Mouse (Mus musculus) forebrain, embryonic 11.5 days (tissue): ENCODE results near the gene Plekha5. TPM values are rescaled to one million over a fixed set of nuclear protein-coding genes. Genes with fewer than 3 reads are reported as not detected.
A peak's percentile ranks its signal among the peaks of the same experiment; 100 is the strongest.

Experiments
- ATAC-seq: fragments of 200-750 bp; cut with Nextera tagmentation; replicated peaks from 2 replicates; pipeline ENCODE4 v1.8.0; 2017; ENCODE audit warnings: moderate TSS enrichment; ENCODE audit not compliant: low FRiP score
- DNase-seq: peaks from one replicate; pipeline ENCODE4 v3.0.0-alpha.2; 2017; ENCODE audit warnings: low spot score
- H3K27ac ChIP-seq: fragments of 300-500 bp; sonication (generic); 2 replicates; pipeline ENCODE4 v1.5.1; 2014; ENCODE audit warnings: low read depth, low read length
- H3K27me3 ChIP-seq: fragments of 300-500 bp; sonication (generic); 2 replicates; pipeline ENCODE4 v1.6.1; 2014; ENCODE audit warnings: mild to moderate bottlenecking, low read length, mixed read lengths; ENCODE audit not compliant: control insufficient read depth, insufficient read depth
- H3K36me3 ChIP-seq: fragments of 300-500 bp; sonication (generic); 2 replicates; pipeline ENCODE4 v1.6.1; 2014; ENCODE audit warnings: mild to moderate bottlenecking, low read length, moderate library complexity, mixed read lengths; ENCODE audit not compliant: control insufficient read depth, insufficient read depth
- H3K4me1 ChIP-seq: fragments of 300-500 bp; sonication (generic); replicated peaks from 2 replicates; pipeline ENCODE4 v1.6.1; 2014; ENCODE audit warnings: low read length, mixed read lengths; ENCODE audit not compliant: control insufficient read depth, insufficient read depth
- H3K4me2 ChIP-seq: fragments of 300-500 bp; sonication (generic); 2 replicates; pipeline ENCODE4 v1.6.1; 2014; ENCODE audit warnings: low read depth, mild to moderate bottlenecking, low read length, moderate library complexity, mixed read lengths; ENCODE audit not compliant: severe bottlenecking
- H3K4me3 ChIP-seq: fragments of 300-500 bp; sonication (generic); 2 replicates; pipeline ENCODE4 v1.5.1; 2014; ENCODE audit warnings: low read depth, low read length
- H3K9ac ChIP-seq: fragments of 300-500 bp; sonication (generic); 2 replicates; pipeline ENCODE4 v1.6.1; 2014; ENCODE audit warnings: low read length
- H3K9me3 ChIP-seq: fragments of 300-500 bp; sonication (generic); 2 replicates; pipeline ENCODE4 v1.6.1; 2016; ENCODE audit warnings: low read length, mixed read lengths; ENCODE audit not compliant: control insufficient read depth
- WGBS: fragments of 180-500 bp; shearing (Covaris S2); extraction: QIAGEN DNeasy Blood & Tissue Kit; methylation state at CpG from one replicate; pipeline ENCODE4 v1.1.7; 2014; 5-methylcytosine and 5-hydroxymethylcytosine counted together
- polyA plus RNA-seq: library from polyadenylated mRNA; unstranded; fragments of >200 nt; fragmentation: Nextera tagmentation; extraction: Ambion mirVana; gene quantifications from 2 replicates; pipeline ENCODE4 v1.2.1, GENCODE M21; 2014

Gene Plekha5
- polyA plus RNA-seq, result 57.6 and 63.1 TPM in 2 replicates

GRCm38 (mm10) chr6:140423846-140424200 lies at the start of gene Plekha5:
TSS of gene Plekha5 (plus strand) at chr6:140424054.
- peak within 1 kb of the TSS; percentile 74 for H3K4me2 ChIP-seq

GRCm38 (mm10) chr6:140375671-140376070 lies 48.2 kb upstream of the Plekha5 start:
- H3K4me2 ChIP-seq, result no peak overlapping the region
- no peaks in the 10 kb centered on the region for H3K36me3 ChIP-seq
- H3K27ac ChIP-seq, result no peak overlapping the region
- H3K9ac ChIP-seq, result no peak overlapping the region
- ATAC-seq (no peak), DNase-seq (no peak)
- 42% methylated on average over 4 of the region's 4 CpGs for WGBS
- H3K4me1 ChIP-seq, result 0 out of 2 replicates have a peak, but pooled peaks cover 2% of the 10 kb centered on the region
- no peak overlapping the region for H3K4me3 ChIP-seq
- no peaks in the 10 kb centered on the region for H3K9me3 ChIP-seq
- no peaks in the 10 kb centered on the region for H3K27me3 ChIP-seq

More at GRCm38 (mm10) chr6:140423846-140424200, at the start of gene Plekha5:
- Histone ChIP-seq H3K36me3 (no peaks in the 10 kb centered on the region), H3K9ac (peak within 1 kb of the TSS; percentile 98), H3K27ac (peak within 1 kb of the TSS; percentile 88), H3K9me3 (no peaks in the 10 kb centered on the region), H3K4me1 (peaks cover 4% of the 10 kb centered on the region; the same call in 1 of the 2 replicates), H3K27me3 (no peaks in the 10 kb centered on the region), H3K4me3 (peak within 1 kb of the TSS; percentile 93)
- DNase-seq (peak; percentile 89), ATAC-seq (peak; percentile 91)
- under 1% methylated on average over 51 of the region's 65 CpGs for WGBS

- Histone ChIP-seq H3K9me3 (no peaks in the 10 kb centered on the region), H3K27me3 (no peaks in the 10 kb centered on the region), H3K4me1 (0 out of 2 replicates have a peak, but pooled peaks cover 2% of the 10 kb centered on the region), H3K27ac (no peak overlapping the region), H3K9ac (no peak overlapping the region), H3K36me3 (no peaks in the 10 kb centered on the region), H3K4me2 (no peak overlapping the region), H3K4me3 (no peak overlapping the region)
- no peak for DNase-seq
- no peak for ATAC-seq
- 86% methylated on average over 2 of the region's 2 CpGs for WGBS
These were observed 43.3 kb upstream of the Plekha5 start for GRCm38 (mm10) chr6:140380588-140380987.

- H3K36me3 ChIP-seq, result no peaks in the 10 kb centered on the region
- H3K4me3 ChIP-seq, result no peak overlapping the region
- no peak overlapping the region for H3K4me2 ChIP-seq
- H3K27ac ChIP-seq, result no peak overlapping the region
- DNase-seq (no peak), ATAC-seq (no peak)
- WGBS, result 86% methylated on average over 8 of the region's 8 CpGs
- H3K4me1 ChIP-seq, result 0 out of 2 replicates have a peak, but pooled peaks cover 2% of the 10 kb centered on the region
- H3K9me3 ChIP-seq, result no peaks in the 10 kb centered on the region
- no peaks in the 10 kb centered on the region for H3K27me3 ChIP-seq
- H3K9ac ChIP-seq, result no peak overlapping the region
These were observed 42.7 kb upstream of the Plekha5 start for GRCm38 (mm10) chr6:140381162-140381561.

- Histone ChIP-seq H3K27me3 (no peaks in the 10 kb centered on the region), H3K9me3 (no peaks in the 10 kb centered on the region), H3K36me3 (no peaks in the 10 kb centered on the region), H3K9ac (no peak overlapping the region), H3K4me1 (no peaks in the 10 kb centered on the region), H3K4me2 (no peak overlapping the region), H3K4me3 (no peak overlapping the region), H3K27ac (no peak overlapping the region)
- DNase-seq (no peak), ATAC-seq (no peak)
- 90% methylated on average over 10 of the region's 10 CpGs for WGBS
These were observed 40.1 kb upstream of the Plekha5 start for GRCm38 (mm10) chr6:140383580-140384400.

GRCm38 (mm10) chr6:140396687-140397086 lies 27.2 kb upstream of the Plekha5 start:
- no peak overlapping the region for H3K9ac ChIP-seq
- no peaks in the 10 kb centered on the region for H3K9me3 ChIP-seq
- H3K4me2 ChIP-seq, result no peak overlapping the region
- 91% methylated on average over 7 of the region's 7 CpGs for WGBS
- no peaks in the 10 kb centered on the region for H3K27me3 ChIP-seq
- no peaks in the 10 kb centered on the region for H3K4me1 ChIP-seq
- H3K4me3 ChIP-seq, result no peak overlapping the region
- no peaks in the 10 kb centered on the region for H3K36me3 ChIP-seq
- ATAC-seq (no peak), DNase-seq (no peak)
- H3K27ac ChIP-seq, result no peak overlapping the region

GRCm38 (mm10) chr6:140402766-140403310 lies 21.0 kb upstream of the Plekha5 start:
- no peaks in the 10 kb centered on the region for H3K36me3 ChIP-seq
- no peak for ATAC-seq
- H3K4me2 ChIP-seq, result no peak overlapping the region
- H3K9ac ChIP-seq, result no peak overlapping the region
- H3K4me3 ChIP-seq, result no peak overlapping the region
- no peaks in the 10 kb centered on the region for H3K9me3 ChIP-seq
- H3K4me1 ChIP-seq, result no peaks in the 10 kb centered on the region
- no peaks in the 10 kb centered on the region for H3K27me3 ChIP-seq
- WGBS, result 86% methylated on average over 13 of the region's 13 CpGs
- DNase-seq, result peak; percentile 31
- no peak overlapping the region for H3K27ac ChIP-seq

GRCm38 (mm10) chr6:140411996-140412395 lies 11.9 kb upstream of the Plekha5 start:
- no peaks in the 10 kb centered on the region for H3K9me3 ChIP-seq
- H3K27me3 ChIP-seq, result no peaks in the 10 kb centered on the region
- 57% methylated on average over 3 of the region's 3 CpGs for WGBS
- no peak overlapping the region for H3K9ac ChIP-seq
- H3K27ac ChIP-seq, result no peak overlapping the region
- DNase-seq (no peak), ATAC-seq (no peak)
- H3K4me2 ChIP-seq, result no peak overlapping the region
- H3K4me3 ChIP-seq, result no peak overlapping the region
- H3K4me1 ChIP-seq, result no peaks in the 10 kb centered on the region
- no peaks in the 10 kb centered on the region for H3K36me3 ChIP-seq
